Mouse (Mus musculus): ENCODE measurements around the gene D630045J12Rik. TPM values are rescaled to one million over a fixed set of nuclear protein-coding genes. Genes with fewer than 3 reads are reported as not detected.

Gene D630045J12Rik
- total RNA-seq (2014; rRNA removed) (40.1 and 42.5 TPM in 2 replicates), polyA plus RNA-seq (2015; fragmentation: Nextera tagmentation; extraction: Ambion mirVana) (7.6 and 9.7 TPM in 2 replicates)

DNA sequence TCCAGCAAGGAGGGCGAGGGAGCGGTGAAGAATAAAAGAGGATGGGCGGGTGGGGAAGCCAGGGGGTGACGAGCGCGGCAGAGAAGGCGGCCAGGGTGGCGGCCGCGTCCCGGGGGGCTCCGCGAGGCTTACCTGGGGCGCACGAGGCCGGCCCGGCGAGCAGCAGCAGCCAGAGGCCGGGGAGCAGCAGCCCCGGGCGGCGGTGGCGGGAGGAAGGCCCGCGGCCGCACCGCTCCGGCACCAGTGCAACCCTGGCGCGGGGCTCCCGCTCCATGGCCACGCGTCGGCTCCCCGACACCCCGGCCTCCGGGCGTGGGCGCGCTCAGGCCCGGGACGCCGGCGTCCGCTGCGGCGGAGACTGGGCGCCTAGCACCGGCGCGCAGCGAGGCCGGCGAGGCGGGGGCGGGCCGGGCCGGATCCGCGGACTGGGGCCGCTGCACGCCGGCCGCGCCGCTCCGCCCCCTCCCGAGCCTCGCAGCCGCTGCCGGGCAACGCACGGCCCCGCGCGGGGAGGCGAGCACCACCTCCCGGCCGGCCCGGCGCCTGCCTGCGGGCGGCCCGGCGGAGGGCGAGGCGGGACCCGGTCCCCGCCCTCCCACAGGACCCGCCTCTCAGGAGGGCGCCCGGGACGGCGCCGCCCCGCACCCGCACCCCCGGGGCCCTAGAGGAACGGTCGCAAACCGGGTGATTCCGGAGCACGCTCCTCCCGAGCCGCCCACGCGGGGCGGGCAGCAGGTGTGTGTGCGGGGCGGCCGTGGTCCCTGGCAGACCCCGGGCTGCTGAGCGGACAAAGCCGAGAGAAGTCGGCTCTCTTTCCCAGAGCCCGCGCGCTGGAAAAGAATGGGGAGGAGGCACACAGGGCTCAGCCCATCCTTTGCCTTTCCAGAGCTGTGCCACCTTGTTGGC is at the start of gene D630045J12Rik:
Gene D630045J12Rik (minus strand): TSS at position 274 of the 906 bp plus-strand sequence.
- Histone ChIP-seq H3K27me3 (ENCODE audit: insufficient read depth, low read length) (no peaks in the 10 kb centered on the region), H3K9me3 (ENCODE audit: low read length) (no peaks in the 10 kb centered on the region), H3K9ac (replicated peaks; ENCODE audit: low read length, poor library complexity, severe bottlenecking) (peak within 1 kb of the TSS; percentile 98), H3K36me3 (ENCODE audit: insufficient read depth, low read length) (no peaks in the 10 kb centered on the region), H3K27ac (ENCODE audit: low read depth, low read length) (peak within 1 kb of the TSS; percentile 97), H3K4me1 (ENCODE audit: insufficient read depth, low read length) (peaks cover 13% of the 10 kb centered on the region; the same call in 1 of the 2 replicates), H3K4me3 (ENCODE audit: low read depth, low read length) (peak within 1 kb of the TSS; percentile 79), H3K4me2 (ENCODE audit: low read depth, low read length, poor library complexity, severe bottlenecking) (peak within 1 kb of the TSS; percentile 75)
- TF ChIP-seq CTCF (IDR thresholded peaks at IDR 0.05): no peak
- ATAC-seq (ENCODE audit: low FRiP score) (peak; percentile 91), DNase-seq (ENCODE audit: low spot score) (peak; percentile 77)
- WGBS: under 1% methylated on average over 76 of the region's 118 CpGs

DNA sequence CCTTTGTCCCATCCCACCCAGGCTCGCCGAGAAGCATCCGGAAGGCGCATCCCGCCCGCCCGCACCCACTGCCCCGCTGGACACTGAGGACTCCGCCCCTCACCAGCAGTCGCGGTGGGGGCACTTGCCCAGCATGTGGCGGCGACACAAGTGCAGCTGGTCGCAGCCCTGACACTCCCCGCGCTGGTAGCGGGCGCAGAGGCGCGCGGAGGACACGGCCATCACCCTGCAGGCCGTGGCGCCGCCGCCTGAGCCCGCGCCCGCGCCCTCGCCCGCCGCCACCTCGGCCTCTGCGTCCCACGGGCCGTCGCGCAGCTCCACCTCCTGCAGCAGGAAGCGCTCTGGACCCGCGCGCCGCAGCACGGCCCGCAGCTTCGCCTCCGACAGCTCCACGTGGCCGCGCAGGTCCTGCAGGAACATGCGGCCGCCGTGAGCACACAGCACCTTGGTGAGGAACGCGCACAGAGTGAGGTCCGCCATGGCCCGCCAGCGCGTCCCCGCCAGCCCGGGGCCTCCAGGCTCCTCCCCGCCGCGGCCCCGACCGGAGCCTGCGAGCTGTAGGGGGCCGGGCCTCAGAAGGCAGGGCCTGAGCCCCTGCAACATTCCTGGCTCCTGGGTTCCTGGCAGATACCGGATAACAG is 45.1 kb upstream of the D630045J12Rik start, which contains the start of gene Zc3hav1l:
Gene Zc3hav1l (minus strand): TSS at position 499 of the 641 bp plus-strand sequence.
- Histone ChIP-seq H3K9me3 (ENCODE audit: low read length) (no peaks in the 10 kb centered on the region), H3K9ac (replicated peaks; ENCODE audit: low read length, poor library complexity, severe bottlenecking) (peak within 1 kb of the TSS; percentile 80), H3K27ac (ENCODE audit: low read depth, low read length) (peak within 1 kb of the TSS; percentile 81), H3K36me3 (ENCODE audit: insufficient read depth, low read length) (peaks cover 9% of the 10 kb centered on the region; the same call in 1 of the 2 replicates), H3K4me1 (ENCODE audit: insufficient read depth, low read length) (no peaks in the 10 kb centered on the region), H3K27me3 (ENCODE audit: insufficient read depth, low read length) (no peaks in the 10 kb centered on the region), H3K4me2 (ENCODE audit: low read depth, low read length, poor library complexity, severe bottlenecking) (peak within 1 kb of the TSS; percentile 82), H3K4me3 (ENCODE audit: low read depth, low read length) (peak within 1 kb of the TSS; percentile 66)
- DNase-seq (ENCODE audit: low spot score) (peak; percentile 73), ATAC-seq (ENCODE audit: low FRiP score) (peak; percentile 92)
- 2% methylated on average over 46 of the region's 70 CpGs for WGBS
- no peak; the same call in 1 of the 2 replicates for TF ChIP-seq CTCF (IDR thresholded peaks at IDR 0.05)

- Histone ChIP-seq H3K9ac (replicated peaks; ENCODE audit: low read length, poor library complexity, severe bottlenecking) (peak overlapping the region; percentile 80), H3K4me2 (ENCODE audit: low read depth, low read length, poor library complexity, severe bottlenecking) (peak overlapping the region; percentile 82), H3K36me3 (ENCODE audit: insufficient read depth, low read length) (peaks cover 9% of the 10 kb centered on the region; the same call in 1 of the 2 replicates), H3K4me3 (ENCODE audit: low read depth, low read length) (peak overlapping the region; percentile 66), H3K4me1 (ENCODE audit: insufficient read depth, low read length) (no peaks in the 10 kb centered on the region), H3K27ac (ENCODE audit: low read depth, low read length) (peak overlapping the region; percentile 81), H3K9me3 (ENCODE audit: low read length) (no peaks in the 10 kb centered on the region), H3K27me3 (ENCODE audit: insufficient read depth, low read length) (no peaks in the 10 kb centered on the region)
- DNase-seq (ENCODE audit: low spot score) (peak; percentile 50), ATAC-seq (ENCODE audit: low FRiP score) (0 out of 2 replicates have a peak, but pooled peaks have one; percentile 4)
- WGBS: under 1% methylated on average over 10 of the region's 10 CpGs
- no peak for TF ChIP-seq CTCF (IDR thresholded peaks at IDR 0.05)
Observed at GRCm38 (mm10) chr6:38298246-38298635, 44.4 kb upstream of the D630045J12Rik start.

DNA sequence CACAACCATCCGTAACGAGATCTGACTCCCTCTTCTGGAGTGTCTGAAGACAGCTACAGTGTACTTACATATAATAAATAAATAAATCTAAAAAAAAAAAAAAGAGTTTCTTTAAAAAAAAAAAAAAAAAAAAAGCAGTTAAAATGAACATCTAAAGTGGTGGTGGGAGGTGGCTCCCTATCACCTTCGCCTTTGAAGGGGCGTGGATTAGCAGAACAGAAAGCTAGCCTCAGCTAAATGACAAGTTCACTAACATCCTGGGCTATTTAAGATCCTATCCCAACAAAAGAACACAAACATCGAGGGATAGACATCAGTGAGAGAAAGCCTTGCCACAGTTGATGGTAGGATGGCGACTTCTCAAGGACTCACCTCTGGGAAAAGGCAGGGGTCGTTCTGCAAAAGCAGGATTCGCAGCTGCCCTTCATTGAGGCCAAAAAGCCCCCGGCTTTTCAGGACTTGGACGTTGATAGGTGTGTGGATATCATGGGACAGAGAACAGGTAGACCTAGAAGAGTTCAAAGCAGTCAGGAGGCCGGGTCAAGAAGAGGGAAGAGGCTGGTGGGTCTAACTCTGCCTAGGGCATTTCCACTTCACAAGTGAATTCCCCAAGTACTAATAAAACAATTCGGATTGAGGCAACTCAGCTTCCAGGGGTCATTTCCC is 43.9 kb upstream of the D630045J12Rik start:
- Histone ChIP-seq H3K4me2 (ENCODE audit: low read depth, low read length, poor library complexity, severe bottlenecking) (peak overlapping the region; percentile 82), H3K4me1 (ENCODE audit: insufficient read depth, low read length) (no peaks in the 10 kb centered on the region), H3K9me3 (ENCODE audit: low read length) (no peaks in the 10 kb centered on the region), H3K27ac (ENCODE audit: low read depth, low read length) (peak overlapping the region; percentile 81), H3K4me3 (ENCODE audit: low read depth, low read length) (peak overlapping the region; percentile 66), H3K36me3 (ENCODE audit: insufficient read depth, low read length) (peaks cover 12% of the 10 kb centered on the region; the same call in 1 of the 2 replicates), H3K9ac (replicated peaks; ENCODE audit: low read length, poor library complexity, severe bottlenecking) (no peak overlapping the region), H3K27me3 (ENCODE audit: insufficient read depth, low read length) (no peaks in the 10 kb centered on the region)
- WGBS: 38% methylated on average over 12 of the region's 12 CpGs
- no peak for DNase-seq (ENCODE audit: low spot score)
- TF ChIP-seq CTCF (IDR thresholded peaks at IDR 0.05): no peak
- ATAC-seq (ENCODE audit: low FRiP score): no peak

DNA sequence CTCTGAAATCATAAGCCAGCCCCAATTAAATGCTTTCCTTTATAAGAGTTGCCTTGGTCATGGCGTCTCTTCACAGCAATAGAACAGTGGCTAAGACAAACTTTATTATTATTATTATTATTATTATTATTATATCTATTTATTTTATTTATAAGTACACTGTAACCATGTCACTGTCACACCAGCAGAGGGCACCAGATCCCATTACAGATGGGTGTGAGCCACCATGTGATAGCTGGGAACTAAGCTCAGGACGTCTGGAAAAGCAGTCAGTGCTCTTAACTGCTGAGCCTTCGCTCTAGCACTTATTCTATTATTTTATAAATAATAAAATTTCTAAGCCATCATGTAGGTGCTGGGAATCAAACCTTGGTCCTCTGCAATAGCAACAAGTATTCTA is 39.9 kb upstream of the D630045J12Rik start:
- DNase-seq (ENCODE audit: low spot score): no peak
- 50% methylated on average over 3 of the region's 3 CpGs for WGBS
- Histone ChIP-seq H3K27ac (ENCODE audit: low read depth, low read length) (no peak overlapping the region), H3K27me3 (ENCODE audit: insufficient read depth, low read length) (no peaks in the 10 kb centered on the region), H3K9me3 (ENCODE audit: low read length) (no peaks in the 10 kb centered on the region), H3K4me1 (ENCODE audit: insufficient read depth, low read length) (no peaks in the 10 kb centered on the region), H3K4me3 (ENCODE audit: low read depth, low read length) (no peak overlapping the region), H3K9ac (replicated peaks; ENCODE audit: low read length, poor library complexity, severe bottlenecking) (no peak overlapping the region), H3K36me3 (ENCODE audit: insufficient read depth, low read length) (peaks cover 17% of the 10 kb centered on the region; the same call in 1 of the 2 replicates), H3K4me2 (ENCODE audit: low read depth, low read length, poor library complexity, severe bottlenecking) (no peak overlapping the region)
- no peak for ATAC-seq (ENCODE audit: low FRiP score)
- TF ChIP-seq CTCF (IDR thresholded peaks at IDR 0.05): peak; percentile 29; the same call in 1 of the 2 replicates

All from midbrain, postnatal 0 days (tissue).